Mouse (Mus musculus): ENCODE measurements at regions not wholly inside any gene's neighbourhood (a gene's known extent, or its start where the extent isn't known, plus 50 kb on each side); places are given as distances from the start of the nearest gene placed in this dataset.

- no peak for DNase-seq (ENCODE audit: low spot score in 2 of 2)
These were observed 424.0 kb downstream of the Ptprc start for GRCm38 (mm10) chr1:137751446-137751961.

- no peak for DNase-seq (ENCODE audit: low spot score in 2 of 2)
These were observed 424.6 kb downstream of the Ptprc start for GRCm38 (mm10) chr1:137750894-137751293.

GRCm38 (mm10) chr1:137746129-137746528 lies 429.4 kb downstream of the Ptprc start:
- DNase-seq (ENCODE audit: low spot score in 2 of 2): no peak

- no peak for DNase-seq (ENCODE audit: low spot score in 2 of 2)
These were observed 437.2 kb downstream of the Ptprc start for GRCm38 (mm10) chr1:137738157-137738851.

GRCm38 (mm10) chr1:137703882-137704281 lies 471.6 kb downstream of the Ptprc start:
- DNase-seq (ENCODE audit: low spot score in 2 of 2): no peak

- DNase-seq (ENCODE audit: low spot score in 2 of 2): no peak
These were observed 476.6 kb downstream of the Ptprc start for GRCm38 (mm10) chr1:137698876-137699275.

GRCm38 (mm10) chr1:137697289-137697688 lies 478.2 kb downstream of the Ptprc start:
- no peak for DNase-seq (ENCODE audit: low spot score in 2 of 2)

DNA sequence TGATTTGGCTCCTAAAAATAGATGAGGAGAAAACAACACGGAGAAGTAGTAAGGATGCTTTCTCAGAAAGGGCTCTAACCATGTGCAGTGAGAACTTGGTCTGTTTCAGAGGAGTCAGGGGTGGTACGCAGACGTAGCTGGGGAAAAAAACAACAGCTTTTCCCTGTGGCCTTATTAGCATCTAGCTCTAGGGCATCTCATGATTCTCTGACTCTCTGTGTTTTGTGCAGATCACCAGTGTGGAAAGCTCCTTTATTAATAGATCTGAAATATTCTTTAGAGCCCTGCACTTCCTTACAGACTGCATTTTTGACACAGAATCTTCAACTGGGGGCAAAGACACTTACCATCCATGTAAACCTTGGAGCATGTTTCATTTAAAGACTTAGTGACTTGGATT lies 478.7 kb downstream of the Ptprc start:
- DNase-seq (ENCODE audit: low spot score in 2 of 2): no peak

- DNase-seq (ENCODE audit: low spot score in 2 of 2): no peak
These were observed 479.8 kb downstream of the Ptprc start for GRCm38 (mm10) chr1:137695751-137696150.

DNA sequence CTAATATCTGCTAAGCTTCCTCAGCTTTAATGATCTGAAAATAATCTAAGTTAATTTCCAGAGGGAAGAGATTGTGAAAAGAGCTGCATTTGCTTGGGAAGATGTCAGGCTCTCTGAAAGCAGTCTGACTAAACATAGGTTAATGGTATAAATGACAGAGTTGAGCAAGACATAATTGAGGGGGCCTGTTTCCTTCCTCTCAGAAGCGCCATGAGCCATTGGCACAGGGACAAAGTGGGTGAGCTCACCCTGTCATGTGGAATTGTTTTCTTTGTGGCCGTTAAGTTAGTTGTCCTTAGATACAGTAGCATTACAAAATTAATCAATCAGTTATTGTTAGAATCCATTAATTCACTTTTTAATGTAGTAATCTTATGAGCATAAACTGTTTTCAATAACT lies 483.0 kb downstream of the Ptprc start:
- no peak for DNase-seq (ENCODE audit: low spot score in 2 of 2)

DNA sequence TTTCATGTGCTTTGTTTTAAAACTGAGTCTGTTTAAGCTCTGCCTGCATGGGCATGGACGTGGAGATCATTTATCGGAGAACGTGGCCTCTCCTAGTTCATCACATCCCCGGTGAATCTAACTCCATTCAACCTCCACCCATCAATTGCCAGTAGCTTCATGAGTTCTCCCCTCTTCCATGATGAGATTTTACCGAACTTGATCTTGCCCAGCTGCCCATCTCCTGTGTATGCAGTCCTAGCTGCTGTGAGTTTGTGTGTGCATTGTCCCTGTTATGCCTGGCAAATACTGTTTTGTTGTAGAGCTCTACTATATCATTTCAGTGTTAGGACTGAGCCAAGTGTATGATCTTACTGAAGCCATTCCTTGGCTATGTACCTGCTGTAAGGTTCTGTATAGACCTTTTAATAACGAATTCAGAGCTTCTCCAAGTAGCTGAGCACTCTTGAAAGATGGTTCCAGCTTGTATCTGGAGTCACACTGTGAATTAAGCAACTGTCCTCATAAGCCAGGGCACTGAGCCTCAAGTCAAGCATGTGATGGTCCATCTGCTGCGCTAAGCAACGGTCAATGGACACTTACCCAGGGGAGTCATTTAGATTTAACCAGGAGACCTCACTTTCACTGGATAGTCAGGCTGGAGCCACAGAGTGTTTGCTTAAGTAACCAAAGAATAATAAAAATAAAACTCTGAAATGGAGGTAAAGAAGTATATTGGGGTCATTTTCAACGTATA lies 484.5 kb downstream of the Ptprc start:
- no peak for DNase-seq (ENCODE audit: low spot score in 2 of 2)

GRCm38 (mm10) chr1:137670650-137671049 lies 504.9 kb downstream of the Ptprc start:
- DNase-seq (ENCODE audit: low spot score in 2 of 2): no peak

DNA sequence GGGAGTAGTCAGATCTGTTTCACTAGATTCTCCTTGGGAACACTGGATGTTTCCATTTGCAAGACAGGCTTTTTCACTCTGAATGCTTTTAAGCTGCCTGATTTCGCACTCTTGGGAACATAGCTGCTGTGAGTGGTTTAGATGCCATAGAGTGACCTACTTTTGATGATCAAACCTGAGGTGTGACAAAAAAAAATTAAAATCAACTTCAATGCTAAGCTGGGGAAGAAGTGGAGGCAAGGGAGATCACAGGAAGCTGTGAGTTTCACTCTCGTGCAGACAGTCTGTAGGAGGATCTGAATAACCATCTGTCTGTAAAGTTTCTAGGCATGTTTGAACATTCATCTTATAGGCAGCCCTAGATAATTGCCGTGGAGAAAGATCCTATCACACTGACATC lies 505.7 kb downstream of the Ptprc start:
- DNase-seq (ENCODE audit: low spot score in 2 of 2): no peak

DNA sequence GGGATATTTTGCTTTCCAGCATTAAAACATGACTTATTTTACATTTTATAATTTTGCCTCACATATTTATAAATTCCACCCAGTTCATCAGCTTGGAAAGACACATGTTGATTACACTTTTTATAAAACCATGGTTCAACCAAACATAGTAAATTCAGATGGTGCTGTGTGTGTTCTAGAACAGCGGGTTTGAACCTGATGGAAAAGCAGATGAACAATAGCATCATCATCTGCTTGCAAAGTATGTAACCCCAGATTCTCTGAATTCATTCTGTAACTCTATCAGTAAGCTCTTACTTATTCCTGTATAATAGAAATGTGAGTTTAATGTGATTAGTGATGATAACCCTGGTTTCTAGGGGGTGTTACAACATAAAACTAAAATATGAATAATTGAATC lies 517.4 kb downstream of the Ptprc start:
- DNase-seq (ENCODE audit: low spot score in 2 of 2): peak in 1 of 2 experiments; percentile 74

GRCm38 (mm10) chr1:137656900-137657458 lies 518.5 kb downstream of the Ptprc start:
- no peak for DNase-seq (ENCODE audit: low spot score in 2 of 2)

DNA sequence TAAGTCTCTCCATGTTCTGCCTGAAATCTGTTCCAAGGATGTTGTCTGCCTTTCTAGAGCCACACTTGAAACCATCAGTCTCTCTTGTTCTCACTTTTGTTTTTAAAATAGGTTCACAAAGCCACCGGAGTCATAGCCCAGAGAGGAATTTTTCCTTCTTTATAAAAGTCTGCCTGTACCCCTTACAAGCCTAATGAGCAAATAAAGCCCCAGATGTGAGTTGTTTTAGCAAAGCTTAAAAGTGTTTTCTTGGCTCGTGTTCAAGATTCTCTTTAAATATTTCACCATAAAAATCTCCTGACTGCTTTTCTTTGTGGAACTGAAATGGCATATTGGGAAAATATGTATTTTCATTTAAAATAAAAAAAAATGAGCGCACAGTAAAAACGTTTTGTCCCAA lies 521.3 kb downstream of the Ptprc start:
- no peak for DNase-seq (ENCODE audit: low spot score in 2 of 2)

DNA sequence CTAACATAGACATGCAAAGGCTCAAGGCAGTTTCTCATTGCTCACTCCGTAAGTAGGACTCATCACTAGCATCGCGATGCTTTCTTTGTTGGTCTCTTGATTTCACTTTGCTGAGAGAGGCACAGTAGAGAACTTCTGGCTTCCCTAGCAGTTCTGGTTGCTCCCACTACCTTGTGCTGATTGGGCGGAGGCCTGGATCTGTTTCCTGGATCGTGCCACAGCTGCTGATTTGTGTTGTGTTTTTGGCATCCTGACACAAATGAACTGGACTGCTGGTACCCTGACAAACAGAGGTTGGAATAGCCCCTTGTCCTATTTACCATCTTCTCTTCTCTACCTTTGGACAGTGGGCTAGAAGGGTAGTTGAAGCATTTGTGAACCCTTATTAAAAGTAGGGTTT lies 522.0 kb downstream of the Ptprc start:
- no peak for DNase-seq (ENCODE audit: low spot score in 2 of 2)

- DNase-seq (ENCODE audit: low spot score in 2 of 2): no peak
These were observed 524.9 kb downstream of the Ptprc start for GRCm38 (mm10) chr1:137650629-137651028.

- no peak for DNase-seq (ENCODE audit: low spot score in 2 of 2)
These were observed 525.4 kb downstream of the Ptprc start for GRCm38 (mm10) chr1:137650082-137650481.

DNA sequence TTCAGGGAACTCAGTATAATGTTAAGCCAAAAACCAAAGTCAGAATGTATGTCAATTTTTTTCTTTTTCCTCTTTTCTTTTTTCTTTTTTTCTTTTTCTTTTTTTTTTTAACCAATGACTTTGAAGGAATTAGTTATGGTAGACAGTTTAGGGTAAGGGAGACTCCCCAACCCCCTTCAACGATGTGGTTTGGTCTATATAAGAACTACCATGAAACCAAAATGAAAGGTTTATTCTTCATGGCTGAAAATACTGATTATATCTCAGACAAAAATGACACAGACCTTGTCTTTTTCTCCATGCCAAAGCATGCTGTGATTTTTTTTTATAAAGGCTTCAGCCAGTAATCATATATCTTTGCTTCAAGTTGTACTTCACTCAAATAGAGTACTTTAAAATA lies 526.7 kb downstream of the Ptprc start:
- no peak for DNase-seq (ENCODE audit: low spot score in 2 of 2)

- DNase-seq (ENCODE audit: low spot score in 2 of 2): no peak
These were observed 530.9 kb downstream of the Ptprc start for GRCm38 (mm10) chr1:137644601-137645040.

DNA sequence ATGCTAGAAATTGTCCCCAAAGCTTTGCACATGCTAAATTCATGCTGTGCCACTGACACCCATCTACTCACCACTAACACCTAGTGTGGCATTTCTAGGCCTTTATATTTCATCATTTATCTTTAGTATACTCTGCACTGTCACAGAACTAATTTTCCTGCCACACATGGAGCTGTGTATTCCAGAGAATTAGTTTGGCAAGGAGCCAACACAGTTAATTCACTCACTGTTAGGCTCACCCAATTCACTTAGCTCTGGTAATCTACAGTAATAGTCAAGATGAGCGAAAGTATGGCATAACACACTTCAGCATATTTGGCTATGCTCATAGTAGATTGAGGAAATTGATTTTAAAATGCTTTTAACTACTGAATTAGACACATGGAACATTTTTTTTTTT lies 532.0 kb downstream of the Ptprc start:
- peak in 1 of 2 experiments; percentile 22 for DNase-seq (ENCODE audit: low spot score in 2 of 2)
